Mouse (Mus musculus) liver, embryonic 14.5 days (tissue): ENCODE measurements at regions not wholly inside any gene's neighbourhood (a gene's known extent, or its start where the extent isn't known, plus 50 kb on each side); places are given as distances from the start of the nearest gene placed in this dataset.

Source experiments
- CTCF ChIP-seq: IDR thresholded peaks from 2 replicates; pipeline ENCODE4 v1.5.1; 2016; ENCODE audit warnings: antibody characterized with exemption, low read depth, control low read depth
- EP300 ChIP-seq: IDR thresholded peaks from 2 replicates; pipeline ENCODE4 v1.6.1; 2016; ENCODE audit warnings: antibody characterized with exemption, low read depth

GRCm38 (mm10) chr1:179859552-179859902, 56.0 kb upstream of the Ahctf1 start:
- TF ChIP-seq CTCF (no peak), EP300 (no peak)
